Mouse (Mus musculus) heart, postnatal 4 days (tissue): ENCODE results near the gene Il10rb. TPM values are rescaled to one million over a fixed set of nuclear protein-coding genes. Genes with fewer than 3 reads are reported as not detected.

Source experiments
- DNase-seq: peaks from one replicate; pipeline ENCODE4 v3.0.0; 2021
- total RNA-seq, 2 experiments: library from RNA; stranded (reverse); gene quantifications; 2 replicates each; pipeline ENCODE4 v1.2.3; 2021

Il10rb gene
- total RNA-seq = 10 to 100 TPM; 66.2 to 67.4 TPM

- peak; percentile 84 for DNase-seq
These were observed at the start of gene Il10rb for GRCm38 (mm10) chr16:91405640-91406584. Gene Il10rb, plus strand, starts transcription at chr16:91406164.

GRCm38 (mm10) chr16:91356760-91357525 lies 49.0 kb upstream of the Il10rb start:
- DNase-seq = no peak

GRCm38 (mm10) chr16:91357526-91357900 lies 48.5 kb upstream of the Il10rb start:
- DNase-seq = no peak

DNA sequence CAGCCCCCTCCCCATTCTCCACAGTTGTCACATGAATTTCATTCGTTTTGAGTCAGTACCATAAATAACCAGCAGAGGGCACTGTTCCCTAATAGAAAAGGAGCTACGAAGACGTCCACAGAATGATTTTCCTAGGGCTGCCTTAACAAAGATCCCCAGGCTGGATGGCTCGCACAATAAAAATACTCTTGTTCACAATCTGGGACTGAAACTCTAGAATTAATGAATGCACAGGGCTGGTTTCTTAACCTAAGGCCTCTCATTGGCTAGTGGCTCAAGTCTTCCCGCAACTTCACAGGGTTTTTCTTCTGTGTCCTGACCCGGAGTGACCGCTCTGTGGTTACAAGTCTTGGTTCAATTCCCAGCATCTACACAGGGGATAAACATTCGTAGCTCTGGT lies 47.4 kb upstream of the Il10rb start:
- DNase-seq = peak; percentile 72

GRCm38 (mm10) chr16:91359531-91359930 lies 46.4 kb upstream of the Il10rb start:
- DNase-seq = no peak

DNA sequence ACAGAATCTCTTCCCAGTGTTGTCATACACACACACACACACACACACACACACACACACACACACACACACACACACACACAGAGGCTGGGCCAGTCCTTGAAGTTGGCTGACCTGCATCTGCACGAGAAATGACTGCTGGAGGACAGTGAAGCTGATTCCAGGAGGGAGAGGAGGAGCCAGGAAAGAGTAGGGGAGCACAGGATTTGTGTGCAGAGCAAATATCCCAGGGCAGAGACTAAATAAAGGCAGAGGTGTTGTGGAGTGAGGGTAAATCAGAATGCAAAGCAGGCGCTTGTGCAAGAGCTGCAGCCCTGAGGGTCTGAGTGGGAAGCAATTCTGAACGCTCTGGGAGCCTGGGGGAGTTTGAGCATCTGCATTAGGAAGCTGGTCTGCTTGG lies 45.8 kb upstream of the Il10rb start:
- DNase-seq = no peak

DNA sequence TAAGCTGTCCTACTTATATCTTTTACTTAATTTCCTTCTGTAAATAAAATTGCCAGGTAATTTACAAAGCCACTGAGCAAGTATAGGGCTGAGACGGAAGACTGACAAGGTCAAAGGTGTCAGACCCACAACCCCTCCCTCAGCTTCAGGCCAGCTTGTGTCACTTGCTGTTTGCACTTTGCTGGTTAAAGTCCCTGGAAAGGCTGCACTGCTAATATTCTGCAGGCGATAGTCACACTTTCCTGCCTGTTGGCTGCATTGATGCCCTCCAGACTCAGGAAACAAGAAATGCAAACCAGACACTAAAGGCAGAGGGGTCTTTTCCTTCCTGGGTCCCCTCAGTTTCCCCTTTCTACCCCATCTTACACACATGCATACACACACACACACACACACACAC lies 44.0 kb upstream of the Il10rb start:
- DNase-seq = no peak

GRCm38 (mm10) chr16:91362616-91363272 lies 43.2 kb upstream of the Il10rb start:
- DNase-seq = peak; percentile 71

- peak; percentile 56 for DNase-seq
These were observed 42.5 kb upstream of the Il10rb start for GRCm38 (mm10) chr16:91363483-91363882.

- DNase-seq = no peak
These were observed 39.4 kb upstream of the Il10rb start for GRCm38 (mm10) chr16:91366567-91366966.

GRCm38 (mm10) chr16:91367066-91367465 lies 38.9 kb upstream of the Il10rb start:
- DNase-seq = no peak

DNA sequence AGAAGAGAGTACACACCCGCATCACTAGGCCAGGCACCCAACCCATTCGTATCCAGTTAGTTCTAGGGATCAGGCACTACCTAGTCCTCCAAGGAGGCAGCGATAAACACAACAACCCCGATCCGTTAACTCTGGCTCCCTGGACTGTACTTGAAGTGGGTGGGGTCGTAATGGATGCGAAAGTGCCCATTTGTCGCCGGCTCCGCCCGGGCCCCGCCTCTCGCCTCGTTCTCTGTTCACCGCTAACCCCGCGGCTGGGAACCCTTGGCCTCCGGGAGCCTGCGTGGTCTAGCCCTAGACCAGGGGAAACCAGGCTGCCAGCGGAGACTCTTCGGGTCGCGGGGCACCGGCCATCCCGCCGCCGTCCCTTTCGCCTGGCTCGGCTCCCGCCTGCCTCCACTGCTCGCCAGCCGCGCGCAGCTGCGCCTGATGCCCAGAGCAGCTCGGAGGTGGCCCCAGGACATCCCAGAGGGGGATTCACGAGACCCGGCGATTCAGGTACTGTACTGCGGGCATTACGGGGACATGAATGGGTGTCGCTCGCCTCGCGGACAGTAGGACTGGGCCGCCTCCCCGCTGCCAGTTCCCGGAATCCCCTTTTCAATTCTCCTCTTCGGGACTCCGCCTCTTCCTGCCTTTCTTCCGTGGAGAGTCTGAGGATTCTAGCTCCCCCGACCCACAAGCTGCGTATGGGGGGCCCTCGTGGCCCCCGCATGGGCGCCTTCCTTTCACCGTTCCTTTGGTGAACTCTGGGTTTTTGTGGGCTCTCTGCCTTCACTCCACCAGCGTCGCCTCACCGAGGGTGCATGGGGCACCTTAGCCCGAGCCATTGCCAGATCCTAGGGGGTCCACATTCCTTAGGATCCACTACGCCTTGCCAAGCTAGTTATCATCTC lies 33.1 kb upstream of the Il10rb start, which contains the start of gene Ifnar2:
TSS of gene Ifnar2 (plus strand) at position 207 of the 896 bp plus-strand sequence.
- DNase-seq = peak; percentile 85

DNA sequence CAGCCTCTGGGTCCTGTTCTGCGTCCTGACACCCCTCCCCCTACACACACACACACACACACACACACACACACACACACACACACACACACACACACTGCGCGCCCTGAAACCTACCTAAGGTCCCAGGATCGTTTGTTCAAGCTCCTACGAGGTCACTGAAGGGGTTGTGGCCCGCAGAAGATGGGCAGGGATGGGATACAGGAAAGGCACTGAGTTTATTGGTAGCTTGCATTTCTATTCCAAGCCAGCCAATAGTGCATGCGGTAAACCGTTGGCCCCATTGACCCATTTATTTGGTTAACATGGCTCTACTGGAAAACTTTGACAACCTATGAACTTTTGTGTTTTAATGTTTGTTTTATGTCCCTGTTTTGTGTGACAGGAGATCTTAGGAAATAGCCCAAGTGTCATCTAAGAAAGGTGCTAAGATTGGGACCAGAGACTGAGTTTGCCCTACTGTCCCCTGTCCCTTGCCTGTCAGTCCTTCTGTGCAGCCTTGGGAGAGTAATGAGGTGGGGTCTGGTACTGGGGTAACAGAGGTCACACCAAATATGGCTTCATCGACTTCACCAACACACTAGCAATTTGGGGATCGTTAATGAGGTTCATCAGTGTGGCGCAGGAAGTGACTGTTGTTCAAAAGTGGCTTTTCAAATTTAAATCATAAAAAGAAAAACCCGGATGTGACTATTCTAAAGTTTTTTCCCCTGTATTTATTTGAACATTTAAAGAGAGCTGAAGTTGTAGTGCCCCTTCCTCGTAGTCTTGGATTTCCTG lies 32.3 kb upstream of the Il10rb start:
- no peak for DNase-seq

DNA sequence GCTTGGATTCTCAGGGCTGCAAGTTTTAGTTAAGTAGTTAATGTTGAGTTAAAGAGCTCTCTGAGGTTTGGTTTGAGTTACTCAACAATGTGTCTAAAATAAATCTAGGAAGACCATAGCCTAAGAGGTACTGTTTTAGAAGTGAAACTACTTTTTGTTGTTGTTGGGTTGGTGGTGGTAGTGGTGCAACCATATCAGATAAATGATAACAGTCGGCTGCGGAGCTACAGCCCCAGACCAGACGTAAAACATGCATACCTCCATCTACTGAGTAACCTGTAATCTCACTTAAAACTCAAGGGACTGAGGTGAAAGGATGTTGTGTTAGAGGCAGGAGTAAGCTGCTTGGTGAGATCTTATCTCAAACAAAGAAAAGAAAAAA lies 31.7 kb upstream of the Il10rb start:
- DNase-seq = no peak

DNA sequence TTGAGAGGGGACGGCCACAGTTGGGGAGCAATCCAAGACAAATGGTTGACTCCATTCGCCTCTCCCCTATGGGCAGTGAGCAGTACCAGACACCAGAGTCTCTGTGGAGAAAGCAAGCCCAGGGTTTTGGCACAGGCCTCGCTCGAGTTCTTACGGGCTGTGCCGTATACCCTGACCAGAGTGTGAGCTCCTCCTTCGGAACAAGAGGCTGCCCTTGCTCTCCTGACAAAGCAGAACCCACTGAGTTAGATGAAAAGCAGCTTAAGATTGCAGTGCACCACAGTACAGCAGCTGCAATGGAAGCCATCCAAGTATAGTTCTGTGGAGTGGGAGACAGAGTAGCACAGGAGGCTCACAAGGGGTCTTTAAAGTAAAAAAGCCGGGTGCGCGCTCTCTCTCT lies 29.3 kb upstream of the Il10rb start:
- no peak for DNase-seq

- DNase-seq = no peak
These were observed 27.5 kb upstream of the Il10rb start for GRCm38 (mm10) chr16:91378431-91378986.

DNA sequence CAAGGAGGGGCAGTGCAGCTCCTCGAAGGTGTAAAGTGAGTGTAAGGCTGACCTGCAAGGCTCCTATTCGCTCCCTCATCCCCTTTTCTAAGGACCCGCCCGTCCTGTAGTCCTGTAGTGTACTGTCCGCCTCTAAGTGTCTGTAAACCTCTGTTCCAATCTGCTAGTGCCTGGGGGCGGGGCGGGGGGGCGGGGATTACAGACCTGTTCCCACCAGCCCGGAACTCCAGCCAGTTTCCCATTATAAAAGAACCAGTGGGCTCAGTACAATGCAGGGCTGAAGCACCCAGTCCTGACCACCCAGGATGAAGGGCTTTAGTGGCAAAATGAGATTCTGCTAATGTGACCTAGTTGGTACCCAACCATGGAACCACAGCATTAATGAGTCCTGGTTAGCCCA lies 27.0 kb upstream of the Il10rb start:
- DNase-seq = no peak

- DNase-seq = no peak
These were observed 26.6 kb upstream of the Il10rb start for GRCm38 (mm10) chr16:91379412-91379811.

DNA sequence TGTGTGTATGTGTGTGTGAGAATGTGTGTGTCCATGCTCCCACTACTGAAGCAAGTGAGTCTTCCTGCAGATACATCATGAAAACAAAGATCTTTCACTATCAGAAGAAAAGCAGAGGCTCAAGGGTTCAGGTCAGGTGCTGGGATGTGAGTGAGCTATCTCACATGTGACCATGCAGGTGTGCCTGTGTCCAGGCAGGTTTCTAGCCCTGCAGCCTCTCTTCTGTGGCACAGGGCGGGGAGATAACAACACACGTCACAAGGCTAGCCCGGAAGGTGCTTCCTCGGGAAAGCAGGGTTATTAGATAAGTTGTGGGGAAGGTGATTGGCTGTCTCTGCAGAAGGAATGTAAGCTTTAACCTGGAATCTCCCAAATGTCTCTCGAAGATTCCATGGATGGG lies 25.8 kb upstream of the Il10rb start:
- no peak for DNase-seq

DNA sequence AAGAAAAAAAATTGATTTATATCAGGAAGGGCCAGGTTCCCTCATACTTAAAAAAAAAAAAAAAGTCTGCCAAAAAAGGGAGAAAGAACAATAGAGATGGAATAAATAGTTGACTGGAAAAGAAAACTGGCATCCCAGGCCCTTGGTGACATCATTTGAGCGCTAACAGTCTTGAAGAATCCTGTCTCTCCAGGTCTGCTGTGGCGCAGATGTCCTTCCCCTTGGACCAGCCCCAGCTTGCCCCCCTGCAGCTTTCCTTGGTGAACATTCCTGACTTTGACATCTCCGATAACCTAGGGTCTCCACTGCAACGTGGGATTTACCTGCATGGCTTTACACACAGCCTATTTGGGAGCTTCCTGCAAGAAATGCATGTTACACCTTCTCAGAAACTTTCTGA lies 24.4 kb upstream of the Il10rb start:
- no peak for DNase-seq
